Mouse (Mus musculus): ENCODE measurements at regions not wholly inside any gene's neighbourhood (a gene's known extent, or its start where the extent isn't known, plus 50 kb on each side); places are given as distances from the start of the nearest gene placed in this dataset.

DNA sequence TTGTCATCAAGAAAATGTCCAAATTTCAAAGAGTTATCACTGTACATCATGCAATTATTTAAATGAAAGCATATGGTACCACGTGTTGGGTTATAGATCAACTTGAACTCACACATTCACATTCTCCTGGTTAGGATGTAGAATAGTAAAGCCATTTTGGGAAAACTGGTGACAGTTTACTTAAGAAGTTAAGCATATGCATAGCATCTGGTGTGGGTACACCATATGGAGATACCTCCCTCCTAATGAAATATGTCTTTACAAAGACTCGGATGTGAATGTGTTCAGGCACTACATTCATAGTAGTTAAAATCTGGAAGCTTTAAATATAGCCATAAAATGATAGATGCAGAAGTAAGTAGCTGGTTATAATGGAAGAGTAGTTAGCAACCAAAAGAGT lies 542.0 kb downstream of the Dhx35 start:
- TF ChIP-seq CTCF (IDR thresholded peaks at IDR 0.05; ENCODE audit: extremely low read depth, insufficient read depth, low read length) (no peak), POLR2A (IDR thresholded peaks at IDR 0.05; ENCODE audit: extremely low read depth, insufficient read depth, low read length) (no peak)

Data from cortical plate, adult 2 months (tissue).